Mouse (Mus musculus): ENCODE data around the gene 2310034G01Rik.

Gene 2310034G01Rik

DNA sequence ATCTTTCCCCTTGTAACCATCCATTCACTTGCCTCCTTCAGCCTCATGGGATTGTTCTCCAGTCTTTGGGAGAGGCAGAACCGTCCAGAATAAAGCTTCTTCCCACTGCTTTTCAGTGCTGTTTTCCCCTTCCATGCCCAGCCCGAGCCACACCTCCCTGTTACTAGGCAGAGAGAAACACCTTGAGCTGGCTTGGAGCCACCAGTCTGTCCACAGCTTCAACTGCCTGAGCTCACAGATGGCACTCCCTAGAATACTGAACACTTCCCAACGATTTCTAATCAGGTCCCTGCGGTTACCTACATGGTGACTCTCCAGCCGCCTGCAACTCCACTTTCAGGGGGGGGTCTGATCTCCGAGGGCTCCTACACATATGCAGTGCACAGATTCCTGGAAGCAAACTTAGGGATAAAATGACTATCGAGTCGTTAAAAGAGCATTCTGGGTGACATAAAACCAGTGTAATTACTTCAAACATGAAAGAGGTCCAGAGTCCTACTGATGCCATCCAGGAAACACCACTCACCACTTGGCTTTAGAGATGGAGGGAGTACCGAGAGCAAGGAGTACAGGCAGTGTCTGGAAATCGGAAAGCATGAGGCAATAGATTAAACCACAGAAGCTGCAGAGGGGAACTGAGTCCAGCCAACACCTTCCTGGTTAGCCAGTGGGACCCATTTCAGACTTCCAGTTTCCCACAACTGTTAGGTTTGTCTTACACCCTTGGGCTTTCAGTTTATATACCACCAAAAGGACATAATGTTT, at the start of gene 2310034G01Rik:
Gene 2310034G01Rik, minus strand, starts transcription at position 135 of the 765 bp plus-strand sequence.
- DNase-seq: no peak

DNA sequence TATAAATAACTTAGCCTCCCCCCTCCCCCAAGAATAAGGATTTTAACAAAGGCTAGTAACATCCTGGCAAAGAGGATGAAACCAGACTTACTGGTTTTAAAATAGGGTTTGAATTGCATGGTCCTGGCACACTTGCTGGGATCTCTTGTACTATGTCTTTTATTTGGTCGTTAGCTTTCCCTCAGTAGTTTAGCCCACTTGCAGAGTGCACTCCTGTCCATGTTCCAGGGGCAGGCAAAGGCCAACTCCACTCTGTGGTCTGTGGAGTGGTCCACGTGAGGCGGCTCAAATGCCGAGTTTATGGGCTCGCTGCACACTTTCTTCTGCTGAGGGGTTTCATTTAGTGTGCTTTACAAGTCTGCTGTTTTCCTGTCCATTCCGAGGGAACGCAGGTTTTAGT, 49.8 kb upstream of the 2310034G01Rik start:
- no peak for DNase-seq

- DNase-seq: no peak
Measured at GRCm38 (mm10) chr19:46399372-46399771, 49.3 kb upstream of the 2310034G01Rik start.

- DNase-seq: no peak
Measured at GRCm38 (mm10) chr19:46398401-46398800, 48.3 kb upstream of the 2310034G01Rik start.

- no peak for DNase-seq
Measured at GRCm38 (mm10) chr19:46397436-46398001, 47.4 kb upstream of the 2310034G01Rik start.

DNA sequence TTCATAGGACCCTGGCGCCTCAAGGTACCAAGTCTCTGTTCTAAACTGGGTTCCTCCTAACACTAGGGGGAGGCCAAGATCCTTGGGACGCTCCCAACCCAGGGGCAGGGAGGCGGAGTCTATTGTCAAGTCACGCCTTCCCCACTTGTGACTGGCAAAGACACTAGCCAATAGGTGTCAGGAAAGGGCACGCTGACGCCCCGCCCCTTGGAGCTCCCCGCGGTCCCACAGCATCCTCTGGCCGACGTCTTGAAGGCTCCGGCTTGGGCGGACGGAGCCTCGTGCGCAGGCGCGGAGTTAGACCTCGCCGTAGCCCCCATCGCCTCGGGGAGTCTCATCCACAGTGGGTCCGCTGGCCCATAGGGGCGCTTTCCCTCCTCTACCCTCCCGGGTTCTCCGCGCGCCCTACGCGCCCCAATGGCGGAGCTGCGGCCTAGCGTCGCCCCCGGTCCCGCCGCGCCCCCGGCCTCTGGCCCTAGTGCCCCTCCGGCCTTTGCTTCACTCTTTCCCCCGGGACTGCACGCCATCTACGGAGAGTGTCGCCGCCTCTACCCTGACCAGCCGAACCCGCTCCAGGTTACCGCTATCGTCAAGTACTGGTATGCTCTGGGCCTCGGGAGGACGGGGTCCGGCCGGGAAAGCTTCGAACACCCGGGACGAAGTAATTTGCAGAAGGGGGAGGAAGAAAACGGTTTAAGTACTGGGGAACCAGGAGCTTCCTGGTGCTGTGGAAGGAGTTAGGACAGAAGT, 46.8 kb upstream of the 2310034G01Rik start, which contains the start of gene Sufu:
Gene Sufu, plus strand, starts transcription at position 211 of the 750 bp plus-strand sequence.
- peak; percentile 97 for DNase-seq

GRCm38 (mm10) chr19:46396109-46396508, 46.0 kb upstream of the 2310034G01Rik start:
- DNase-seq: no peak

- DNase-seq: peak; percentile 98
Measured at GRCm38 (mm10) chr19:46395109-46396009, 45.3 kb upstream of the 2310034G01Rik start, which contains the start of gene Actr1a. Gene Actr1a (minus strand): TSS chr19:46395748.

DNA sequence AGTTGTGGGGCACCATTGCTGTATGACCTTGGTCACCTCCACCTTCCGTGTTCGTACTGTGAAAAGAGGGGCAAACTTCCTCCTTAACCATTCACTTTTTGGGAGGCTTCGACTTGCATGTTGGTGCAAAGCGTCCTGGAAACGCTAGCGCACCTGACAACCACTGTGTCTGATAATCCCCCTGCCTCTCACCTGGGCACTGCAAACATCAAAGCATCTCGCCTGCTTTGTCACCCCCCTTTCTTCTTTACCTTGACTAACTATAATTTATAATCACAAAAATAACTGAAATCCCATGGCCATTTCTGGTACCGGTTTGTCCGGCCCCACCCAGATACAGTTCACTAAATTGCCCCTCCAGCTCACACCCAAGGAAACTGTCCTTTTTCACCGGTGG, 44.6 kb upstream of the 2310034G01Rik start:
- no peak for DNase-seq

- no peak for DNase-seq
Measured at GRCm38 (mm10) chr19:46392018-46392417, 41.9 kb upstream of the 2310034G01Rik start.

- DNase-seq: no peak
Measured at GRCm38 (mm10) chr19:46389872-46390271, 39.8 kb upstream of the 2310034G01Rik start.

- DNase-seq: no peak
Measured at GRCm38 (mm10) chr19:46382275-46382674, 32.2 kb upstream of the 2310034G01Rik start.

- DNase-seq: no peak
Measured at GRCm38 (mm10) chr19:46375891-46376290, 25.8 kb upstream of the 2310034G01Rik start.

DNA sequence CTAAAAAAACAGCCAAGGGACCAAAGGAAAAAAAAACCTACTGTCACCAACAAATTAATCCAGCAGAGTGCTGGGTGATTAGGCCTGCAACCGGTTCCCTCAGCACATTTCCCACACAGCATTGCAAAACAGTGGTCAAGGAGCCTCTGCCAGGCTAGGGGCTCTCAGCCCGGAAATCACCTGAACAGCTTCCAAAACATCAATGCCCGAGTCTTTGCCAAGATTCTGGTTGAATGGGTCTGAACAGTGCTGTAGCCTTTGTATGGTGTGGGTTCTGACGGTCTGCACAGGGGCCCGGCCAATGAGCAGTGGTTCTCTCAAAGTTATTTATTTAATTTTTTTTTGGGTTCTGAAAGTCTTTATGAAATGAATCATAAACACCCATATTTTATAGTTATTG, 25.4 kb upstream of the 2310034G01Rik start:
- peak; percentile 16 for DNase-seq

DNA sequence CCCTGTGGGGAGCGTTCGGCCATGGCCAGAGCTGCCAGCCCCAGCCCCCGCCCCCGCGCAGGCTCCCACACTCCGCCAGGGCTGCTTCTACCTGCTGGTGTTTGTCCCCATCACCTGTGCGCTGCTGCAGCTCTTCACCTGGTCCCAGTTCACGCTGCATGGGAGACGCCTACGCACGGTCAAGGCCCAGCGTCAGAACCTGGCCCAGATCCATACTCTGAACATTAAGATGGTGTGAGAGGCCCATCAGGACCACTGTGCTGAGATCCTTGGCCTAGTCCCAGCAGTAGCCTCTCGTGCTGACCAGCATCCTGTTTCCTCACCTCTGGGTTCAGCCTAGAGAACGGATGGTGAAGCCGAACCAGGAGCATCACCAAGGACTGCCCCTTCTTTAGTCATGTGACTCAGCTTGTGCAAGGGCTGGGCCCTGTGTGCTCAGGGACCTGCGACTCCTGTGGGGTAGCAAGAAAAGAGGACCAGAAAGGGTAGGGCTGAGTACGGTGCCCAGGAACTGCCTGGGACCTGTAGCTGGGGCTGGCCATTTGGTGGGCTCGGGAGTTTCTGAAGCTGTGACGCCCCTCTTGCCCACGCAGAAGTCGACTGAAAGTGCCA, 24.5 kb upstream of the 2310034G01Rik start:
- DNase-seq: no peak

DNA sequence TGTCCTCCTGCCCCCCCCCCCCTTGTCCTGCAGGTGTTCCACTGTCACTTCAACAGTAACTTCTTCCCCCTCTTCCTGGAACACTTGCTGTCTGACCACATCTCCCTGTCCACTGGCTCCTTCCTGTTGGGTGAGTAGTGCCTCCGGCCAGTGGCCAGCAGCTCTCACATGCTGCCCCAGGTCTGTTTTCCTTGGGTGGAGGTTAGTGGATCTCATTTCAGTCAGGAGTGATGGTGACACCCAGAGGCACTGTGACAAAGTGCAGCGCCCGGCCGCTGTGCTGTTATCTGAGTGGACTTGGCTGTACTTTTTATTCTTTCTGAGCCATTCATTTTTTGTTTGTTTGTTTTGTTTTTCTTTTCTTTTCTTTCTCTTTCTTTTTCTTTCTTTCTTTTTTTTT, 19.1 kb upstream of the 2310034G01Rik start:
- DNase-seq: peak; percentile 59

- no peak for DNase-seq
Measured at GRCm38 (mm10) chr19:46367798-46368590, 17.9 kb upstream of the 2310034G01Rik start.

GRCm38 (mm10) chr19:46363294-46364009, 13.3 kb upstream of the 2310034G01Rik start:
- no peak for DNase-seq

DNA sequence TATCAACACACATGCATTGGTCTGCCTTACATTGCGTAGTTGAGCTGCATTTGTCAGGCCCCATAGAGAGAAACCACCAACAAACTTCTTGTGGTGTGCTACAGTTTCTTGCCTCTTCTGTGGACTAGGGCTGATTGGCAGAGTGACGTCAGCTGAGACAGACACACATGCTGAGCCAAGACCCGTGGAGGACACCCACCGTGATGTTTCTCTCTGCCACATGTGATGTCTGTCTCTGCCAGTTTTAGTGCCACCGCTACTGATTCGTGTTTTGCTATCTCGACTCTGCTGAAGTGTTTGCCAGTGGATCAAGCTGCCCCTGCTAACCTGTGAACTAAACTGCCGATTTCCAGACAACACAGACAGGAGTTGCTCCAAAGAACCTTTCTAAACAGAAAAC, 12.0 kb upstream of the 2310034G01Rik start:
- DNase-seq: no peak

- DNase-seq: no peak
Measured at GRCm38 (mm10) chr19:46358381-46358780, 8.3 kb upstream of the 2310034G01Rik start.

Data from right cerebral cortex, postnatal 14 days (tissue).